Mouse (Mus musculus): Measurements from ENCODE around the gene Src. TPM values are rescaled to one million over a fixed set of nuclear protein-coding genes. Genes with fewer than 3 reads are reported as not detected.

Src gene
- polyA plus RNA-seq (2014; fragmentation: Illumina TruSeq; extraction: RNeasy Lipid Tissue Mini Kit (QIAGEN cat#74804); ENCODE audit: insufficient read depth, low read depth, low replicate concordance): 20.5 TPM

DNA sequence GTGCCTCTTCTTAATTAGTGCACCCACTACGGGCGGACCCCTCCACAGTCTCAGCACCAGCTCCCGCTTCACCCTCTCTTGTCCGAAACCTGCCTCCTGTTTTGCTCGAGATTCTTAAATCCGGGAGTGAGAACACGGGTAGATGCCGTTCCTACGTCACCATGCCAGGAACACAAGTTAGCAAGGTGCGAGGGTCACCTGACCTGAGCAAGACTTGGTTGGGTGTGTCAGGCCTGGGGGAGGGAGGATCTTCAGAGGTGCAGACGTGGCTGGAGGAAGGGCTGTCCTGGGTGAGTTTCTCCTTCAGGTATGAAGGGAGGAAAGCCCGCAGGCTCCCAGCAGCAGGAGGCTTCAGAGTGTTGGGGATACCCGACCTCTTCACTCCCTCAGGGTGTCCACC is at the start of gene Src:
Gene Src, plus strand, starts transcription at position 239 of the 400 bp plus-strand sequence.

Other genes starting within 250 kb of the Src start
- 4.2 TPM for gene Rbl1, start 213.9 kb upstream of the Src start, polyA plus RNA-seq (2014; fragmentation: Illumina TruSeq; extraction: RNeasy Lipid Tissue Mini Kit (QIAGEN cat#74804); ENCODE audit: insufficient read depth, low read depth, low replicate concordance)
- gene Rpn2, start 139.4 kb upstream of the Src start, polyA plus RNA-seq (2014; fragmentation: Illumina TruSeq; extraction: RNeasy Lipid Tissue Mini Kit (QIAGEN cat#74804); ENCODE audit: insufficient read depth, low read depth, low replicate concordance): 124 TPM
- not detected for gene Mroh8, start 138.9 kb upstream of the Src start, polyA plus RNA-seq (2014; fragmentation: Illumina TruSeq; extraction: RNeasy Lipid Tissue Mini Kit (QIAGEN cat#74804); ENCODE audit: insufficient read depth, low read depth, low replicate concordance)
- not detected for gene Ghrh, start 70.9 kb upstream of the Src start, polyA plus RNA-seq (2014; fragmentation: Illumina TruSeq; extraction: RNeasy Lipid Tissue Mini Kit (QIAGEN cat#74804); ENCODE audit: insufficient read depth, low read depth, low replicate concordance)
- 60.6 TPM for gene Manbal, start 50.9 kb upstream of the Src start, polyA plus RNA-seq (2014; fragmentation: Illumina TruSeq; extraction: RNeasy Lipid Tissue Mini Kit (QIAGEN cat#74804); ENCODE audit: insufficient read depth, low read depth, low replicate concordance)
- 29.1 TPM for gene Nnat, start 141.6 kb downstream of the Src start, polyA plus RNA-seq (2014; fragmentation: Illumina TruSeq; extraction: RNeasy Lipid Tissue Mini Kit (QIAGEN cat#74804); ENCODE audit: insufficient read depth, low read depth, low replicate concordance)
- 28.6 TPM for gene Blcap, start 152.8 kb downstream of the Src start, polyA plus RNA-seq (2014; fragmentation: Illumina TruSeq; extraction: RNeasy Lipid Tissue Mini Kit (QIAGEN cat#74804); ENCODE audit: insufficient read depth, low read depth, low replicate concordance)

Measured in lung, adult 10 weeks (tissue).